Mouse (Mus musculus) limb, embryonic 13.5 days (tissue): ENCODE results near the gene Lrriq4. TPM values are rescaled to one million over a fixed set of nuclear protein-coding genes. Genes with fewer than 3 reads are reported as not detected.

Experiments
- ATAC-seq: fragments of 200-750 bp; cut with Nextera tagmentation; 2 replicates; pipeline ENCODE4 v1.8.0; 2017; ENCODE audit warnings: low read depth, moderate number of reproducible peaks, moderate TSS enrichment; ENCODE audit not compliant: low FRiP score
- H3K27ac ChIP-seq: fragments of 300-500 bp; sonication (generic); 2 replicates; pipeline ENCODE4 v1.5.1; 2015; ENCODE audit warnings: inconsistent platforms, mild to moderate bottlenecking, moderate library complexity
- H3K27me3 ChIP-seq: fragments of 300-500 bp; sonication (generic); 2 replicates; pipeline ENCODE4 v1.6.1; 2015; ENCODE audit warnings: mild to moderate bottlenecking, inconsistent platforms
- H3K36me3 ChIP-seq: fragments of 300-500 bp; sonication (generic); 2 replicates; pipeline ENCODE4 v1.6.1; 2015; ENCODE audit warnings: inconsistent platforms, mild to moderate bottlenecking, moderate library complexity
- H3K4me1 ChIP-seq: fragments of 300-500 bp; sonication (generic); 2 replicates; pipeline ENCODE4 v1.6.1; 2015; ENCODE audit warnings: inconsistent platforms
- H3K4me2 ChIP-seq: fragments of 300-500 bp; sonication (generic); replicated peaks from 2 replicates; pipeline ENCODE4 v1.6.1; 2015; ENCODE audit warnings: inconsistent platforms, mild to moderate bottlenecking, moderate library complexity
- H3K4me3 ChIP-seq: fragments of 300-500 bp; sonication (generic); 2 replicates; pipeline ENCODE4 v1.5.1; 2015; ENCODE audit warnings: moderate library complexity, mild to moderate bottlenecking, inconsistent platforms
- H3K9ac ChIP-seq: fragments of 300-500 bp; sonication (generic); 2 replicates; pipeline ENCODE4 v1.6.1; 2015; ENCODE audit warnings: mild to moderate bottlenecking, inconsistent platforms
- H3K9me3 ChIP-seq: fragments of 300-500 bp; sonication (generic); 2 replicates; pipeline ENCODE4 v1.6.1; 2016; ENCODE audit warnings: inconsistent platforms
- WGBS: fragments of 180-500 bp; shearing (Covaris S2); methylation state at CpG from one replicate; pipeline ENCODE4 v1.1.7; 2015; 5-methylcytosine and 5-hydroxymethylcytosine counted together
- polyA plus RNA-seq: library from polyadenylated mRNA; unstranded; fragments of >200 nt; fragmentation: Nextera tagmentation; extraction: Ambion mirVana; gene quantifications from 2 replicates; pipeline ENCODE4 v1.2.1, GENCODE M21; 2015

The Lrriq4 gene
- polyA plus RNA-seq, 1 experiment from 2014 or later = not detected

- Histone ChIP-seq H3K9me3 (no peaks in the 10 kb centered on the region), H3K36me3 (peaks cover 75% of the 10 kb centered on the region), H3K27me3 (no peaks in the 10 kb centered on the region), H3K4me1 (no peaks in the 10 kb centered on the region), H3K9ac (no peak overlapping the region), H3K27ac (no peak overlapping the region), H3K4me2 (no peak overlapping the region), H3K4me3 (no peak overlapping the region)
- WGBS = 88% methylated on average over 4 of the region's 4 CpGs
- no peak for ATAC-seq
Observed at GRCm38 (mm10) chr3:30610930-30611329, 33.4 kb upstream of the Lrriq4 start.

DNA sequence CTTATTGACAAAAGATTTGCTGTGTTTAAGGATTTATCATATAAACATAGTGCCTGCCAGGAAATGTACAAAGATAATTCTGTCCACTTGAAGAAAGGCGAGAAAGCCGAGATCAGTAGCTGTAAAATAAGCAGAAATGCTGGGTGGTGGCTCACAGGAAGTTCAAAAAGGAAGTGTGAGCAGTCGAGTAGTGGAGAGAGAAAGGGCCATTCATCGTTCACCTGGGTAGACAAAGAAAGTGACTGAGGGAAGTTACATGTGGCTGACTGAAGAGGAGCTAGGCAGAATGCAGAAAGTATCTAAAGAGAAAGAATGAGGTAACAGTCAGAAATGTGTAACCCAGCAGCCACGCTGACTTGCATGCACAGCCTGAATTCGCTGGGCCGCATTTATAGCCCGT is 24.2 kb upstream of the Lrriq4 start:
- Histone ChIP-seq H3K9ac (no peak overlapping the region), H3K27me3 (no peaks in the 10 kb centered on the region), H3K4me3 (no peak overlapping the region), H3K27ac (no peak overlapping the region), H3K9me3 (no peaks in the 10 kb centered on the region), H3K4me1 (no peaks in the 10 kb centered on the region), H3K4me2 (no peak overlapping the region), H3K36me3 (peaks cover 37% of the 10 kb centered on the region)
- no peak for ATAC-seq
- 80% methylated on average over 8 of the region's 8 CpGs for WGBS

- Histone ChIP-seq H3K9me3 (no peaks in the 10 kb centered on the region), H3K27ac (no peak overlapping the region), H3K36me3 (no peaks in the 10 kb centered on the region), H3K4me3 (no peak overlapping the region), H3K9ac (no peak overlapping the region), H3K27me3 (no peaks in the 10 kb centered on the region), H3K4me1 (no peaks in the 10 kb centered on the region), H3K4me2 (no peak overlapping the region)
- no peak for ATAC-seq
- 59% methylated on average over 3 of the region's 3 CpGs for WGBS
Observed at GRCm38 (mm10) chr3:30633681-30634080, 10.6 kb upstream of the Lrriq4 start.

GRCm38 (mm10) chr3:30635629-30636028 is 8.7 kb upstream of the Lrriq4 start:
- Histone ChIP-seq H3K9ac (no peak overlapping the region), H3K4me3 (no peak overlapping the region), H3K36me3 (no peaks in the 10 kb centered on the region), H3K27me3 (no peaks in the 10 kb centered on the region), H3K4me2 (no peak overlapping the region), H3K27ac (no peak overlapping the region), H3K9me3 (no peaks in the 10 kb centered on the region), H3K4me1 (no peaks in the 10 kb centered on the region)
- no peak for ATAC-seq
- WGBS = 86% methylated on average over 4 of the region's 4 CpGs

GRCm38 (mm10) chr3:30646761-30647160 is 2.5 kb downstream of the Lrriq4 start:
- Histone ChIP-seq H3K27me3 (peaks cover 38% of the 10 kb centered on the region), H3K9me3 (no peaks in the 10 kb centered on the region), H3K4me2 (peak overlapping the region; percentile 74; the same call in 1 of the 2 replicates), H3K36me3 (no peaks in the 10 kb centered on the region), H3K4me3 (no peak overlapping the region), H3K4me1 (0 out of 2 replicates have a peak, but pooled peaks cover 10% of the 10 kb centered on the region), H3K9ac (no peak overlapping the region), H3K27ac (no peak overlapping the region)
- WGBS = 47% methylated on average over 8 of the region's 8 CpGs
- ATAC-seq = no peak

GRCm38 (mm10) chr3:30647440-30648090 is 3.3 kb downstream of the Lrriq4 start, which contains the start of gene Lrrc34:
Gene Lrrc34 (minus strand): TSS chr3:30647869.
- Histone ChIP-seq H3K27me3 (peaks cover 42% of the 10 kb centered on the region), H3K9me3 (no peaks in the 10 kb centered on the region), H3K4me2 (peak within 1 kb of the TSS; percentile 74), H3K4me3 (peak within 1 kb of the TSS; percentile 40), H3K9ac (peak within 1 kb of the TSS; percentile 65), H3K4me1 (0 out of 2 replicates have a peak, but pooled peaks cover 10% of the 10 kb centered on the region), H3K36me3 (no peaks in the 10 kb centered on the region), H3K27ac (no peak within 1 kb of the TSS)
- 2% methylated on average over 25 of the region's 25 CpGs for WGBS
- ATAC-seq = peak; percentile 92

- 96% methylated on average over 2 of the region's 2 CpGs for WGBS
Observed at GRCm38 (mm10) chr3:30648466-30648865, 4.2 kb downstream of the Lrriq4 start.

DNA sequence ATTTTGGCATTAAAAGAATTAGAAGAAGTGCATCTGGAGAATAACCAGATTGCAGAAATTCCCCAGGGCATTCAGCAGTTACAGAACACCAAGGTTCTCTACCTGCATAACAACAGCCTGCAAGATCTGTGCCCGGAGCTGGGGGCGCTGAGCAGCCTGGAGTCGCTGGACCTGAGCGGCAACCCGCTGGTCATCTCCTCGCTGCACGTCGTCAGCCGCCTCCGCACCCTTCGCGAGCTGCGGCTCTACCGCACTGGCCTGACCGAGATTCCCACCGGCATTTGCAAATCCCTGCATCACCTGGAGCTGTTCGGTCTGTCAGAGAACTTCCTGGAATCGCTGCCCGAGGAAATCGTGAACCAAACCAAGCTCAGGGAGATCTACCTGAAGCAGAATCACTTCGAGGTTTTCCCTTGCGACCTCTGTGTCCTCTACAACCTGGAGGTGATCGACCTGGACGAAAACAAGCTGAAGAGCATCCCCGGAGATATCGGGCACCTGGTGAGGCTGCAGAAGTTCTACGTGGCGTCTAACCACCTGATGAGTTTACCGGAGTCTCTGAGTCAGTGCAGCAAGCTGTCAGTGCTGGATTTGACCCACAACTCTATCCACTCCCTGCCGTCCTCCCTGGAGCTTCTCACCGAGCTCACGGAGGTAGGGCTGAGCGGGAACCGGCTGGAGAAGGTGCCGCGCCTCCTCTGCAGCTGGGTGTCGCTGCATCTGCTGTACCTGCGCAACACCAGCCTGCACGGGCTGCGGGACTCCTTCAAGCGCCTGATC is 5.9 kb downstream of the Lrriq4 start:
- no peak for ATAC-seq
- Histone ChIP-seq H3K27me3 (peaks cover 42% of the 10 kb centered on the region), H3K4me3 (peak overlapping the region; percentile 44), H3K4me2 (peak overlapping the region; percentile 75), H3K4me1 (0 out of 2 replicates have a peak, but pooled peaks cover 10% of the 10 kb centered on the region), H3K9ac (peak overlapping the region; percentile 57), H3K9me3 (no peaks in the 10 kb centered on the region), H3K36me3 (no peaks in the 10 kb centered on the region), H3K27ac (no peak overlapping the region)
- under 1% methylated on average over 41 of the region's 41 CpGs for WGBS

More at GRCm38 (mm10) chr3:30648466-30648865, 4.2 kb downstream of the Lrriq4 start:
- Histone ChIP-seq H3K9me3 (no peaks in the 10 kb centered on the region), H3K27ac (no peak overlapping the region), H3K4me1 (0 out of 2 replicates have a peak, but pooled peaks cover 10% of the 10 kb centered on the region), H3K27me3 (peaks cover 42% of the 10 kb centered on the region), H3K9ac (no peak overlapping the region), H3K4me3 (no peak overlapping the region), H3K36me3 (no peaks in the 10 kb centered on the region), H3K4me2 (no peak overlapping the region)
- ATAC-seq = no peak

DNA sequence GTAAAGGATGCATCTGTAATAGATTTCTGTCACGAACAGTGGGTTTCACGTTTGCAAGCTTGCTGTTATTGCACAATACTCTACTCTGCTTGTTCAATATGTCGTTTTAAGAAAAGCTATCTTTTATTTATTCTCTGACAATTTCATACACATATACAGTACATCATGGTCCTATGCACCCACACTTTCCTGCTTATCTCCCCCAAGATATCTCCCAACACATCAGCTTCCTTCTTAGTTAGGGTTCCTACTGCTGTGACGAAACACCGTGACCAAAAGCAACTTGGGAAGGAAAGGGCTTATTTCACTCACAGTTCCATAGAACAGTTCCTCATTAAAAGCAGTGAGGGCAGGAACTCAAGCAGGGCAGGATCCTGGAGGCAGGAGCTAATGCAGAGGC is 11.6 kb downstream of the Lrriq4 start:
- H3K9me3 ChIP-seq = no peaks in the 10 kb centered on the region

GRCm38 (mm10) chr3:30658486-30658885 is 14.2 kb downstream of the Lrriq4 start:
- Histone ChIP-seq H3K9me3 (no peaks in the 10 kb centered on the region), H3K27me3 (no peaks in the 10 kb centered on the region), H3K9ac (no peak overlapping the region), H3K4me3 (no peak overlapping the region), H3K36me3 (no peaks in the 10 kb centered on the region), H3K4me1 (no peaks in the 10 kb centered on the region), H3K27ac (no peak overlapping the region), H3K4me2 (no peak overlapping the region)
- WGBS = 87% methylated on average over 9 of the region's 9 CpGs
- ATAC-seq = no peak

More for the DNA sequence above, 11.6 kb downstream of the Lrriq4 start:
- Histone ChIP-seq H3K4me2 (no peak overlapping the region), H3K27ac (no peak overlapping the region), H3K9ac (no peak overlapping the region), H3K4me1 (no peaks in the 10 kb centered on the region), H3K36me3 (no peaks in the 10 kb centered on the region), H3K27me3 (peaks cover 12% of the 10 kb centered on the region), H3K4me3 (no peak overlapping the region)
- 85% methylated on average over 5 of the region's 5 CpGs for WGBS
- ATAC-seq = no peak

DNA sequence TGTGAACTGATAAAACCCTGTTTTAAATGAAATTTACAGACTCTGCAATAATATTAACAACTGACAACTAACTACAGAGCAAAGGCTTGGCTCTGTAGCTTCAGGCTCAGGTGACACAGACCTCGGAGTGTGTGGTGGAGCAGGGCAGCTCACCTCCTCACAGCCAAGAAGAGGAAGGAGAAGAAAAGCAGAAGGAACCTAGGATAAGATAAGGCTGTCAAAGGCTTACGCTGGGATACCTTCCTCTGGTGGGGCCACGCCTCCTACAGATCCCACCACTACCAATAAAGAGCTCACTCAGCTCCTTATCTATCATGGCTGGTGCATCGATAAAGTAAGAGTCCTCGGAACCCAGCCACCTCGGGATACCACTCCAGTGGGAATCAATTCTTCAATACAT is 38.9 kb downstream of the Lrriq4 start:
- WGBS = 83% methylated on average over 6 of the region's 6 CpGs
- no peak overlapping the region for H3K4me3 ChIP-seq
- H3K27me3 ChIP-seq = no peaks in the 10 kb centered on the region
- no peaks in the 10 kb centered on the region for H3K9me3 ChIP-seq
- H3K27ac ChIP-seq = no peak overlapping the region
- H3K36me3 ChIP-seq = no peaks in the 10 kb centered on the region
- no peak for ATAC-seq
- no peak overlapping the region for H3K4me2 ChIP-seq
- H3K4me1 ChIP-seq = no peaks in the 10 kb centered on the region
- H3K9ac ChIP-seq = no peak overlapping the region

DNA sequence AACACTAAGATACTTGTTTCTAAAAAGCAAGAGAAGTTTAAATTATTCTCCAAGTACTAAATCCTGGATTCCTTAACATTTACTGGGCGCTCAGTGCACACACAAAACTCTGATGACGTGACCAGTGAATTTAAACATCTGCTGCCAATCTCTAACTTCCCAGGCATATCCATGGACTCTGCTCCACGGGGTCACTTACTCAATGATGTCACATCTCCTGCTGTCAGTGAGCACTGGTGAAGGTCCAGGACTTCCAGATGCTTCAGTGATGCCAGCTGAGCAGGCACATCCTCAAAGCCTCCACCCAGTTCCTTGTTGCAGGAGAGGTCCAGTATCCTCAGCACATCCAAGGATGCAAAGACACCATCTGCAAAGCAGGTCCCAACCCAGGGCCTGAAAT is 42.9 kb downstream of the Lrriq4 start:
- no peak overlapping the region for H3K27ac ChIP-seq
- H3K4me3 ChIP-seq = no peak overlapping the region
- no peak for ATAC-seq
- H3K4me2 ChIP-seq = no peak overlapping the region
- H3K27me3 ChIP-seq = no peaks in the 10 kb centered on the region
- H3K9ac ChIP-seq = no peak overlapping the region
- H3K4me1 ChIP-seq = peaks cover 2% of the 10 kb centered on the region; the same call in 1 of the 2 replicates
- WGBS = 70% methylated on average over 3 of the region's 3 CpGs
- no peaks in the 10 kb centered on the region for H3K9me3 ChIP-seq
- no peaks in the 10 kb centered on the region for H3K36me3 ChIP-seq
